Mouse (Mus musculus): ENCODE results near the gene Tmsb15l.
"Not testable (repeated sequence)": the region's sequence is repeated elsewhere in the genome, so short reads cannot be mapped to it uniquely, and the experiment has no call there.

Tmsb15l gene

DNA sequence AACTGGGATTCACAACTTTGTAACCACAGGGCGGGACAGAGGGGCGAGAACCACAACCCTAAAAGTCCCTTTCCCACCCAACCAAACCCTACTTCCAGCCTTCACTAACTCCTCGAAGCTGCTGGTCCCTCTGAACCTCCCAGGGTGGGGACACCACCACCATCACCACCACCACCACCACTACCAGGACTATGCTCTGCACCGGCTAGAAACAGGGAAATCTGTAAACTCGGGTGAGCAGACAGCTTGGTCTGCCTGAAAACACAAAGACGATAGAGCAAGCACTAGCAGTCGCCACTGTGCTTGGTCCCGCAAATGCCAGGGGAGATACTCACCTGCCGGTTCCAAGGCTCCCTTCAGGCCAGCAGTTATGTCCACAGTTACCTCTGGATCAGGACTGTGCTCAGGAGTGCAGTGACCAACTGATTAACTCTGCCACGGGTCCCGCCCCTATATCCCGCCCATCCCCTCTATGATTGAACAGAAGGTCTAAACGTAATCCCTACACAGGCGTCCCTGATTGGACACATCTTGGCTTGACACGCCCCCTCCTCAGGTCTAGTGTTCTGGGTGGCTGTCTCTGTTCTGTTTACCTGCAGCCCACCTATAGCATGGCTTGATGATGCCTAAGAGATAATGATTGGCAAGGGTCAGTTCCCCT is at the start of gene Tmsb15l, which contains the start of gene Tmsb15b1:
Gene Tmsb15l (minus strand): TSS at position 446 of the 661 bp plus-strand sequence.
Gene Tmsb15b1 (minus strand): TSS at position 451 of the 661 bp plus-strand sequence.
- no peak for DNase-seq (ENCODE audit: low spot score)

DNA sequence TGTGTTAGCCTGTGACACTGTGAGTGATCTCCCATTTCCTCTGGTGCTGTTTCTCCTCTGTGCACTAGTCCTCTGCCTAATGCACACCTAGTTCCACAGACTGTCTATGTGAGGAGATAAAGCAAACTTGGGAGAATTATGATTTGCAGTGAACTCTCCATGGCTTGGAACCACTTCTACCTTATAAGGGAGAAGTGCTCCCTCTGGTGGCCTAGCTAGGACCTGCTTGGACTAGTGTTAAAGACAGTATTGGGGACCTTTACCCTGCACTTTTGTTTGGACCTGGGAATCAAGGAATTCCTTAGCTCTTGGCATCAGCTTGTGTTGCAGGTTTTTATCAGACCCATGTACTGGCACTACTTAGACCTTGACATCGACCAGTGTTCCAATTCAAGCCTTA is 42.6 kb upstream of the Tmsb15l start:
- peak; percentile 61 for DNase-seq (ENCODE audit: low spot score)

DNA sequence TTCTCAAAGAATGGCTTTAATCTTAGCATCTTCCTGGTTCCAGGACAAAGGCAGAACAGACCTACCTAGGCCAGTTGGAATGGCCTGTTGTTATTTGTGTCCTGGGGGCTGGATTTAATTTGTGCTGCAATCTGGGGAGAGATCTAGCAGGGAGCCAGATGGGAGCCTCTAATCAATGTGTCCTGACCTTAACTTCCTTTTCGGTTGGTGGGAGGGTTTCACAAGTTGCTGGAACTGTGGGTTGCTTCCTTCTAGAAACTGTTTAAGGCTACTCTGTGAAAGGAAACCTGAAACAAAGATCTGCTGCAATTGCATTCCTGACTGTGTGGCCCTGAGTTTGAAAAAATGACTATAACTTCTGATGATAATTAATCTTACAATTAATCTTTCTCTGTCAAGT is 41.0 kb upstream of the Tmsb15l start:
- no peak for DNase-seq (ENCODE audit: low spot score)

DNA sequence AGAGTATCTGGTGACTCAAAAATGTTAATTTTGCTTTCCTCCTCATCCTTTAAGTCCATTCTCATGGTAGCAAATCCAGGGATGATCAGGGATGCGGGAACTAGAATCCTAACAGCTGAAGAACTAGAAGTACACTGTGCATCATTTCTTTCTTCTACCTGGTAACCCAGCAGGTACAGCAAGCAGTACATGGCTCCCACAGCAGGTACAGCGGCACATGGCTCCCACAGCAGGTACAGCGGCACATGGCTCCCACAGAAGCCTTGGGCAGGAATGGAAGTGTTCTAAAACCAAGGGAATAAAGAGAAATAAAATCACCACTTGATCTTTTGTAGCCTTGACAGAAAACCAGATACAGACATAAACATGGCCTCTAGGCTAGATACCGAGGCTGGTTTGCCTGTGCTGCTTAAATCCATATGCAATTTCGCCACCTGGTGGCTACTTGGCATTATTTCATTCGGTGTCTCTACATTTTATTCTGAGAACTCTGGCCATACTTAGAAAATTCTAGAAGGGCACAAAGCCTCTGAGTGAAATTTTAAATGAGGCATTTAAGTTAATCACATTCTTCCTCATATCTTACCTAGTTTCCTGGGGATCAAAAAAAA is 38.5 kb upstream of the Tmsb15l start:
- peak; percentile 35 for DNase-seq (ENCODE audit: low spot score)

DNA sequence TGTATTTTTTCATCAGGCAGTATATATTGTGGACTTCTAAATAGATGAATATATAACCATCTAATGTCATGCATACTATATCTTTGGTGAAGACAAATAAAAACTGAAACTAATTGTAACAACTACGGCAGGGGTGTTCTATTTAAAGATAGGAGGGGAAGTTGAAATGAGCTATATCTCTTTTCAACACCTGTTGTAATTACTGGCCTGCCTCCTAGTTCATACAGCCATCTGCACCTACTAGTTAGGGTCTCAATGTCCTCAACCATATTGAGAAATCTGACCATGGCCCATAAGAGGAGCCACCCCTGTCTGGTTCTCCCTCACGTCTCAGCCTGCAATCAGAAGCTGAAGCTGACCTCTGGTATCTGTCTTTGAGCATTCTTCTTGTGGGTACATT is 19.6 kb upstream of the Tmsb15l start:
- no peak for DNase-seq (ENCODE audit: low spot score)

DNA sequence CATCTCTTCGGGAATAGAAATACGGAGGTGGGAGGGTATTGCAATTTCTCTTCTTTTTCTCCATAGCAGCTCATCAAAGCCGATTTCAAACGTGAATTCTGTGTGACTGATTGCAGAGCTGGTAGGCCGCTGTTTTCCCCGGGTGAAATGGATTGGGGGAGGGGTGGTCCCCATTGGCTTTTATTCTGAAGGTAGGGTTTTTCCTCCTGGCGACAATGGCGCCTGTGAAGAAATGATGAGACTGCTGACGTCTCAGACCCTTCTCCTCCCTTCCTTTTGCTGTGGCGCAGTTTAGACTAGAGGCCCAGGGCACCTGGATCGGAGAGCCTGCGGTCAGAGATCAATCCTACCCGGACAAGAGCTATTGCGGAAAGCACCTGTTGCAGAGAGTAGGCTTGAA is 17.0 kb upstream of the Tmsb15l start:
- no peak for DNase-seq (ENCODE audit: low spot score)

DNA sequence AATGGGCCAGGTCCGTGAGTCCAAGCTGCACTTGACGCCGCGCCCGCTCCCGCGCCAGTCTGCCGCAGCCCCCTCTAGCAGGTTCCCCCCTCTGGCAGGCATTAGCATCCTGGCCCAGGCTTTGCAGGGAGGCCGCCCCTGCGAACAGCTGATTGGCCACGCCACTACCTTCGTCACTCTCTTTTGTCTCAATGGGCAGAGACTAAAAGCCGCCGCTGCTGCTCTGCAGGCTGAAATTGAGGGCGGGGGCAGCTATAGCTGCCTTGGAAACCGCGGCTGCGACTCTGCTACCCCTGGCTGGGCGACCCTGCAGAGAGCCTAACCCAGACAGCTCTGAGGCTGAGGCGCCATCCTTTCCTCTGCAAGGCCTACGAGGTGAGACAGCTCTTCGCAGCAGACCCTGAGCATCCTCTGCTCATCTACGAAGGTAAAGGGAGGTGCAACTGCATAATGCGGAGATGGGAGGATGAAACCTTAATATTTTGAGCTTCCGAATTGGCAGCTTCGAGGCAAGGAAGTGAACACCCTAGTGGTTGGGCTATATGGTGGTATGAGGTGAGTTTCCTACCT is 16.4 kb upstream of the Tmsb15l start, which contains the start of gene Zcchc18:
Gene Zcchc18 (plus strand): TSS at position 178 of the 570 bp plus-strand sequence.
- DNase-seq (ENCODE audit: low spot score): peak; percentile 56

DNA sequence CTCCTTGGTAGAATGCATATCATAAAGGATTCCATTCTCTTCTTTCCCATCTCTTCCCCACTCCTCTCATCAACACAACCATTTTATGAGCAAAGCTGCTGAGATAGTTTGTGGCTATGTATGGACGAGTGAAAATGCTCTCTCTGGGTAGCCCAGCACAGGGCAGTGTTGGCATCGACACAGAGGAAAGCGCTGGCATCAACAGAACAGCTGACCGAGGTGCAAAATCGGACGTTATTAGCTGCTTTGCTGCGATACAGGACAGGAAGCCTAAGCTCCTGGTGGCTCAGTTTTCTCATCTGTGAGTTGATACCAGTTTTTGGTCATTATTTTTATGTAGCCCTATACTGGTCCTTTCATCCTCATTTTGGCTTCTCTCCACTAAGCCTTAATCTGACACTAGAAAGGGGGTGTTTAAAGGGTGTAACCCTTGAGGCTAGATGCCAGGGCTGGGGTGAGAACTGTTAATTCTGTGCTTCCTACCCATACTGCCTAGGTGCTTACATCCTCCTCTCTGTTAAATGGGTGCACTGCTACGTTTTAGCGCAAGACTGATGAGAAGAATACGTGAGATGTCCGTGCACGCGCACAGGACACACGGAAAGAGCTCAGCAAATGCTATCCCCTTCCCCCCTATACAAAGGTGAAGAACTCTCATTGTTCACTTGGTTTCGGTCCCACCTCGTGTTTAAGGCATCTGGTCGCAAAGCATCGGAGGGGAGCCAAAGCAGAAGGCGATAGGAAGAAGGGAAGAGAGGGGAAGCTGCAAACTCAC is 15.7 kb upstream of the Tmsb15l start:
- no peak for DNase-seq (ENCODE audit: low spot score)

DNA sequence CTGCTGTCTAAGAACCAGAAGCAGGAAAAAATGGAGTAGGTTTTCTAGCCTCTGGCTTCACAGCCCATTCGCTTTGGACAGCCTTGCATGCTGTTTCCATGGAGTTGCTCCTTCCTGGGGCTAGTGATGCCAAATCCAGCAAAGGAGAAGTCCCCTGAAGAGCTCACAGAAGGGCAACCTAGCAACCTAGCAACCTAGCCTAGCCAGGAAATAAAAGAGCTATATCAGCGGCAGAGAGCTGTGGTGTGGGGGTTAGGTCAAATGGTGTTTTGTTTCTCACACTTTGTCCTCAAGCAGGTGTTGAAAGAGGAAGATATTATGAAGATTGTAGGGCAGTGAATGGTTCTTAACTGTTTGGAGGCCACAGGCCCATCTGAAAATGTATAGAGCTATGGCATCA is 14.6 kb upstream of the Tmsb15l start:
- no peak for DNase-seq (ENCODE audit: low spot score)

DNA sequence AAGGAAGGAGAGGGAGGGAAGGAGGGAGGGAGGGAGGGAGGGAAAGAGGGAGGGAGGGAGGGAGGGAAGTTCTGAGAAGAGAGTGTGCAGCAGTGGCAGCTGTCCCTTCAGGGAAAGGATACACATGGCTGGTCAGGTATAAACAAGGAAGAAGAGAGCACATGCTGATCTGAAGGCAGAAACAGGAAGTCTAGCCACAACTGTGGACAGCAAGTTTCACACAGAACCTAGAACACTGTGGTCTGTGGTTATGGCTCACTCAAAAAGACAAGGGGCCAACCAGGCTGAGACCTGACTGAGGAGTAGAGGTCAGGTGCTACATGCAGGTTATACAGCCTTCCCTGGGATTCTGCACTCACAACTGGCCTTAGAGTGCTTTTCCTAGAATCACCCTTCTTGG is 9.4 kb upstream of the Tmsb15l start:
- no peak for DNase-seq (ENCODE audit: low spot score)

DNA sequence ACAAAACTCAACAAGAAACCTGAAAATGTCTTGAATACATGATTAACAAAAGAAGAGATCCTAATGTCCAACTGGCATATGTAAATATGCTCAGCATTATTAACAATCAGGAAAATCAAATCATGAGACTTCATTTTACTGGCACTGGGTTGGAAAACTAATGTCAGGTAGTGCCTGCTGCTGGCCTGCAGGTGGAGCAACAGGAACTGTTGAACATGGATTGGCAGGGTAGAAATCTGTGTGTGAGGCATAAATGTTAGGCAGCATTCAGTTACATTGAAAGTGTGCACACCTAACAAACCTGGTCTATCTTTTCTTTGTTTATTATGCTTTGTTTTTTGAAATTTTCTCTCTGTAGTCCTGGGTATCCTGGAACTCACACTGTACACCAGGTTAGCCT is 1.9 kb upstream of the Tmsb15l start:
- DNase-seq (ENCODE audit: low spot score): no peak

DNA sequence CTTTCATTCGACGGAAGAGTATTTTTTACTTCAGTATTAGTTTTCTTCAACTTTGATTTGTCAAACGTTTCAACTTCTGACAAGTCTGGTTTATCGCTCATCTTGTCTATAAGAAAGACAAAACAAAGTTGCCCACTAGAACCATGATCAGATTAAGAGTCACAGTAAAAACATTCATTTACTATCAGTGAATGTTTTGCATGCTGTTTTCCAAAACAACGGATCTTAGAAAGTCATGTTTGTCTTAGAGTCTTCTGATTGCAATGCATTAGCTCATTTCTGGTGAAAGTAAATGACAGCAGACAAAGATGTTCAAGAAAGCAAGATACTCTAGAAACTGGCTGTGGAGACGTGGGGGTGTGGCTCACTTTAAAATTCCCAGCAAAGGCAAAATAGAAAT is 1.3 kb downstream of the Tmsb15l start, which contains the start of gene Tmsb15b2:
Gene Tmsb15b2 (minus strand): TSS at position 101 of the 400 bp plus-strand sequence.
- not testable (repeated sequence) for DNase-seq (ENCODE audit: low spot score)

DNA sequence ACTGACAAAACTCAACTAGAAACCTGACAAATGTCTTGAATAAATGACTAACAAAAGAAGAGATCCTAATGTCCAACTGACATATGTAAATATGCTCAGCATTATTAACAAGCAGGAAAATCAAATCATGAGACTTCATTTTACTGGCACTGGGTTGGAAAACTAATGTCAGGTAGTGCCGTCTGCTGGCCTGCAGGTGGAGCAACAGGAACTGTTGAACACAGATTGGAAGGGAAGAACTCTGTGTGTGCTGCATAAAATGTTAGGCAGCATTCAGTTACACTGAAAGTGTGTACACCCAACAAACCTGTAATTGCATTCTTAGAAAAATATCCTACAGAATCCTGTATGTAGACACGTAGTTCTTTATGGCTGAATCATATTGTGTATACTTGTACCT is 17.0 kb downstream of the Tmsb15l start:
- DNase-seq (ENCODE audit: low spot score): no peak

DNA sequence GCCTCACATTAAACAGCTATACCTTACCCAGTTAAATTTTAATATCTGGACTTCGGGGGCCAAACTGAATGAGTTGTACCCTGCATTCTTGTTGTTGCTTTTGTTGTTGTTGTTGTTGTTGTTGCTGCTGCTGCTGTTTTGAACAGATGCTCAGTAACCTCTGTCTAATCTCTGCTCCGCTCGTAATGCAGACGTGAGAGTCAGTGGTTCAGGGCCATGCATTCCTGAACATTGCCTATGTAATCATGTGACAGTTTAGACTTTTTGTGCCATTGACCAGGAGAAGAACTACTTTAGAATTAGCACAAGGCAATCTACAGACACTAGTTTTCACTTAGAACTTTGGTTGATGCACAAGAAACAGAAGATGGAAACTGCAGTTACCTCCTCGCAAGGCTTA is 18.4 kb downstream of the Tmsb15l start:
- not testable (repeated sequence) for DNase-seq (ENCODE audit: low spot score)

DNA sequence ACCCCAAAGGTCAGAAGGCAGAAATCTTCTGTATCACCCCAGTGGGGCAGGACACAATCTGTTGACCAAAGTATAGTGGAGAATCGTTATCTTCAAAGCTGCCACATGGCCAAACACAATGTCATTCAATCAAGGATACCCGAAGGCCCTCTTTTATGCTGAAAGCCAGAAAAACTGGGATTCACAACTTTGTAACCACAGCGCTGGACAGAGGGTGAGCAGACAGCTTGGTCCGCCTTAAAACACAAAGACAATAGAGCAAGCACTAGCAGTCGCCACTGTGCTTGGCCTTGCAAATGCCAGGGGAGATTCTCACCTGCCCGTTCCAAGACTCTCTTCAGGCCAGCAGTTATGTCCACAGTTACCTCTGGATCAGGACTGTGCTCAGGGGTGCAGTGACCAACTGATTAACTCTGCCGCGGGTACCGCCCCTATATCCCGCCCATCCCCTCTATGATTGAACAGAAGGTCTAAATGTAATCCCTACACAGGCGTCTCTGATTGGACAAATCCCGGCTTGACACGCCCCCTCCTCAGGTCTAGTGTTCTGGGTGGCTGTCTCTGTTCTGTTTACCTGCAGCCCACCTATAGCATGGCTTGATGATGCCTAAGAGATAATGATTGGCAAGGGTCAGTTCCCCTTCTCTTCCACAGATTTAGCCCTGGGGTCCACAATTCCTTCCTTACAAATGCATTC is 18.9 kb downstream of the Tmsb15l start:
- peak; percentile 78 for DNase-seq (ENCODE audit: low spot score)

DNA sequence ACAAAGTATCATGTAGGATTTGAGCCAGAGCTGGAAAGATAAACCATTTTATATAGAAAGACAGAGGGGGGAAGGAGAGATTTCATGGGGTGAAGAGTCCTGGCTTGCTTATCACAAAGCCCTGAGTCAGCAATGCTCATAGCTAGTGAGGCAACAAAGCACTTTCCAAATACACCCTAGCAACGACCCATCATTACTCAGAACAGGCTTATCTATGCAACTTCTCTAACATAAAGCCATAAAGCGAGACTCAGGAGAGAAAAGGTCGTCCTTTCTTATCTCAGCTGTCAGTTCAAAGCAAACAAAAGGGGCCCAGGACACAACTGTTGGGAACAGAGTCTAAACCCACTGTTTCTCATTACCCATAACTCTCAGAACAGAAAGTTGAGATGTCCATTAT is 38.7 kb downstream of the Tmsb15l start:
- no peak for DNase-seq (ENCODE audit: low spot score)

DNA sequence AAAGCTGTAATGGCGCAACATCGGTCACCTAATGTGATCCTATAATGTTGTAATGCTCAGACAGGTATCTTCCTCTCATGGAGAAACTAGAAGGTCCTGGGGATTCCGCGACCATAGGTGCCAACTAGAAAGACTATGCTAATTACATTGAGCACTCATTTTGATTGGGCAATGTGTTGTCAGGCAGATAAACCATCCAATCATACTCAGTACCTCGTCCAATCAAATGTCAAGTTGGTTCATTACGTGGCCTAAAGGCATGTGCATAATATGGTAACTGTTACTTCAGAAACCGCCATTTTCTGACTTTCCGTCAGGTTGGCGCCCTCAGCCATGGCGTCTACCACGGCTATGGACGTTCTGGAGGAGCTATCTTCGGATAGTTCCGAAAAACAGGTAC is 49.6 kb downstream of the Tmsb15l start, which contains the start of gene H2bfm:
Gene H2bfm (plus strand): TSS at position 295 of the 400 bp plus-strand sequence.
- DNase-seq (ENCODE audit: low spot score): no peak

DNA sequence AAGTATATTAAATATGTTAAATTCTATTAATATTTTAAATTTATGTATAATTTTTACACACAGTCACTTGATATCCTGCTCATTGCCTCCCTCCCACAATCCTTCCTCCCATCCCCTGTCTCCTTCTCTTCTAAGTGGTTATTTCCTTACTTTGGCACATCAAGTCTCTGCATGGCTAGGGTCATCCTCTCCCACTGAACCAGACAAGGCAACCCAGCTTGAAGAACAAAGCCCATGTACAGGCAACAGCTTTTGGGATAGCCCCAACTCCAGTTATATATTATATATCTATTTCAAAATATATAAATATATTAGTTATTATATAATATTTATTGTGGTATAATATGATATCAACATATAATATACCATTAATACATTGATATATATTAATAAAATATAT is 50.8 kb downstream of the Tmsb15l start:
- no peak for DNase-seq (ENCODE audit: low spot score)
